Mouse (Mus musculus) CD8-positive naive resting alpha-beta T cell, adult 2 months (primary cell): ENCODE data around the gene Ripor3.

Source experiments
- DNase-seq, 2 experiments: peaks; one replicate each; pipeline ENCODE4 v3.0.0; 2022; ENCODE audit warnings: low read depth in 2 of 2, low spot score in 2 of 2

Ripor3 gene

GRCm38 (mm10) chr2:167989310-167989709 is 21.1 kb downstream of the Ripor3 start:
- peak; percentile 52 to 55 for DNase-seq

- no peak for DNase-seq
These were observed 22.8 kb downstream of the Ripor3 start for GRCm38 (mm10) chr2:167987640-167988039.

DNA sequence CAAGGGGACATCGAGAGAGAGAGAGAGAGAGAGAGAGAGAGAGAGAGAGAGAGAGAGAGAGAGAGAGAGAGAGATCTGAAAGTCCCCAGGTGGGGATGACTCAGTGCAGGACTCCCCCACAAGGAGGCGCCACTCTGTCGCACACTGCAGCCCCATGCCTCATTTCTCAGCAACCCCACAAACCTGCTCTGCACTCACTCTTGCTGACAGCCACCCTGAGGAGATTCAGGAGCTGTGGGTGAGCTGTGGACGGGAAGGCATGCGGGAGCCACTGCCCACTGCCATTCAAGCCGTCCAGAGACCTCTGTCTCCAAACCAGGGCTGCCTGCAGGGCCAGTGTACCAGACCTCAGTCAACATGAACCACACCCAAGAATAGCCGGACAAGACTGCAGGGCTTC is 23.7 kb downstream of the Ripor3 start:
- DNase-seq: peak; percentile 56 to 66

DNA sequence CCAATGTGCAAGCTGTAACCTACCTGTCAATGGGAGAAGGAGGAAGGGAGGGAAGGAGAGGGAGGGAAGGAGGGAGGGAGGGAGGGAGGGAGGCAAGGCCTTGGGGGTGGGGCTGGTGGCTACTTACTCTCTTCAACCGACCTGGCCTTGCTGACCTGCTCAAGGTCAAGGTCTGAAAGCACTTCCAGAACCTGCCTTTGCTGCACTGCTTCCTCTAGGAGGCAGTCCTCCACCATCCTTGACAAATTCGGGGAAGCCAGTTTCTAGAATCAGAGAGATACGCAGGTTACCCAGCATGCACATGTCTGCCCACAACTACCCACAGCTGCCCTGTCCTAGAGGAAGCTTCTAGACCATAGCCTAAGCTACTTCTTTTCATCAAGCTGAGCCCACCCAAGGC is 25.5 kb downstream of the Ripor3 start:
- DNase-seq: no peak

DNA sequence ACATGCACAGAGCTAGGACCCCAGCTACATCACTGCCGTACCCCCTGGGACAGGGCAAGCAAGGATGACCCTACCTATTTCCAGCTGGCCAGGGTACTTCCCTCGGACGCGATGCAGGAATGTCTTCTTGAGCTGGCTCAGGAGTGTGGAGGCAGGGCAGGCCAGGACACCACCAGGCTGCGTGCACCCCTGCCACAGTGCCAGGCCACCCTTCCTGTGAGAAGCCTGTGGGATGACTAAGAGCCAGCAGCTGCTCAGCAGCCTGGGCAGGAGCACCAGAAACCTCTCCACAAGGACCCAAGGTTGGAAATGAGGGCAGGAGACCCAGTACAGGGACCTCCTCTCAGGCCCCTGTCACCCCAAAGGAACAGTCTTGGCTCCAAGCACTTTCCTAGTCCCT is 26.0 kb downstream of the Ripor3 start:
- no peak for DNase-seq

GRCm38 (mm10) chr2:167982646-167983045 is 27.8 kb downstream of the Ripor3 start:
- DNase-seq: no peak

DNA sequence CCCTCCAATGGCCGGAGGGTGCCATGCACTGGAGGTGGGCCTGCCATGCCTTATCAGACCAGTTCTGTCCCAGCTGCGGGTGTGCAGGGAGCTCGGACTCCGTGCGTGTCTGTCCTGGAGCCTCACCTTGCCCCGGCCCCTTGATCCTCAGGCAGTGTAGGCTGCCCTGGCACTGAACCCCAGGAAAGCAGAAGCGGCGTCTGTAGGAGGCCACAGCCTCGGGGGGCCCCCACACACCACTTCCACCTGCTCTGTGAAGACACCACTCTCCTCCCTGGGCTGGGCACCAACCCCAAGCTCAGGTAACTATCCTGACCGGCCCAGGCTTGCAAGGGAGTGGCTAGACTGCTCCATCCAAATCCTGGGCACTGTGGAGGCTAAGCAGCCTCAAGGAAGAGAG is 30.0 kb downstream of the Ripor3 start:
- DNase-seq: no peak

- no peak for DNase-seq
These were observed 32.1 kb downstream of the Ripor3 start for GRCm38 (mm10) chr2:167978271-167978670.

DNA sequence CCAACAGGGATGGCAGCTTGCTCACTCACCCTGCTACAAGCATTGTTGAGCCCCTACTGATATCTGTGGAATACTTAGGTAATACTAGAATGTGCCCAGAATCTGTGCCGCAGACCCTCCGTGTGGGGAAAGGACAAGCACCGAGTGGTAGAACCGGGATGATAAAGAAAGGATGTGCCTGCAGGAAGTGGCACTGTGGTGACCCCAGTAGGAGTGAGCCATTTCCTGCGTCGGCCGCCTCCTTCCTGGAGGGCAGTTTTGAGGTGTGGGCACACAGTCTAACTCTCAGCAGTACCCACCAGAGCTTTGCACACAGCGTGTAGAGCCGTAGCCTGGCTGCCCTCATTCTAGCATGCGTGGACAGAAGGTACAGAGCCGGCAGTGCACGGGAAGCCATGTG is 34.7 kb downstream of the Ripor3 start:
- no peak for DNase-seq

- DNase-seq: no peak
These were observed 37.6 kb downstream of the Ripor3 start for GRCm38 (mm10) chr2:167972809-167973208.

GRCm38 (mm10) chr2:167972146-167972545 is 38.3 kb downstream of the Ripor3 start:
- DNase-seq: no peak

DNA sequence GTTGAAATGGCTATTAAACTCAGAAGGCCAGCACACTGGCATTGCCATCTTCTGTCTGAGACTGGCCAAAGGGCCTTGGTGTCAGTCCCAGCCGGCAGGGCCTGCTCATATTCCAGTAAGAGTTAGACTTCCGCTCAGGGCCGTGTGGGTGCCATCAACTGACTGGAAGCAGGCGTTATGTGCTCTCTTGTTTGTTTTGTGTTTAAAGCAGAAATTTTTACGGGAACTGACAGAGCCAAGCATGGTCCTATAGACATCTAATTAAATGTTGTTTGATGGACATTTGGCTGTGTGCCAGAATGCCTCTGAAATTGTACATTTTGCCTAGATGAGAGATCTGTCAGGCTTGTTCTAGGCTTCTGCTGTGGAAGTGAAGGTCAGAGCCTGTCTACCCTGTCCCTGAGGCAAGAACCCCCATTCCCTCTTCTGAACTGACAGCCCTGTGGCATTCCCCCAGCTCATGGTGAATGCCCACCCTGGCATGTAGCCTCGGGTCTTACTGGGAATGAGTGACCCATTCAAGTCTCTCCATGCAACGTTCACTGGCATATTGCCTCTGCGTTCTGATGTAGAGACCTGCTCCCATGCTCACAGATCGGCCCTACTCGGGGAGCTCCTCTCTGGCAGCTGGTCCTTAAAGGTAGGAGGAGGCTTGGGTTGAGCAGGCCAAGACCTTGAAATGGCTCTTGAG is 40.4 kb downstream of the Ripor3 start:
- DNase-seq: no peak

- DNase-seq: no peak
These were observed 41.9 kb downstream of the Ripor3 start for GRCm38 (mm10) chr2:167968504-167968903.

GRCm38 (mm10) chr2:167965911-167966310 is 44.5 kb downstream of the Ripor3 start:
- DNase-seq: no peak

DNA sequence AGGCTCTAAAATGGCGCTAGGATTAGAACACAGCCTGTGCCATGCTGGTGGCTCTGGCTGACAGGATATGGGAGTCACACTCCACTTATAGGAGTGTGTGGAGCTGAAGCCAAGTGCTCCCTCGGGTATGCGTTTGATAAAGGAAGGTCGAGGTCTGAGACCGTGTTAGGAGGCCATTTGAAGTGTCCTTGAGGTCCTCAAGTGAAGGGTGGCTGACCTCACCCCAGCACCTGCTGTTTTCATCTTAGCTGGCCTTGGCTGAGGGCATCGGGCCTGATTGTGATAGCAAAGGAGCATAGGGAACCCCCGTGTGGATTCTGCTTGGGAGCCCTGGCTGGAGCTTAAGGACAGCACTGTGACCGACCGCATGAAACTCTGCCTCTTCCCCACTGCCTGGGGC is 46.1 kb downstream of the Ripor3 start:
- no peak for DNase-seq

- no peak for DNase-seq
These were observed 46.6 kb downstream of the Ripor3 start for GRCm38 (mm10) chr2:167963778-167964300.

GRCm38 (mm10) chr2:167963176-167963575 is 47.2 kb downstream of the Ripor3 start:
- DNase-seq: no peak

DNA sequence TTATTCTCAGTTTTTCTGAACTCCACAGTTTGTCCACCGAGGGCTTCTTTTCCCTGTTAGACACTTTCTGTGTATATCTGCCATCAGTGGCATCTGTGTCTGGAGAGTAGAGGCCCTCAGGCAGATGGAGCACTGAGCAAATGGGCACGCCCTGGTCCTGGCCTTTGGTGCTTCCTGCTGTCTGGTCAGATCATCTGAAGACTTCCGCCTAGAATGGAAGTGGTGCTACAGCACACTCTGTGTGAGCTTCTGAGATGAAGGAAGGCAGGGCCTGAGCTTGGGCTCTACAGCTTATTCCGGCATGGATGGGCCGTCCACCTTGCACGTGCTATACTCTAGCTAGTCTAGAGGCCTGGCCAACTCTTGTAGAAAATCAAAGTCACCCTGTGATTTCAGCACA is 48.1 kb downstream of the Ripor3 start:
- DNase-seq: no peak

GRCm38 (mm10) chr2:167960584-167960983 is 49.8 kb downstream of the Ripor3 start:
- no peak for DNase-seq

- DNase-seq: no peak
These were observed 50.4 kb downstream of the Ripor3 start for GRCm38 (mm10) chr2:167959996-167960395.

- DNase-seq: no peak
These were observed 51.0 kb downstream of the Ripor3 start for GRCm38 (mm10) chr2:167959384-167959911.

DNA sequence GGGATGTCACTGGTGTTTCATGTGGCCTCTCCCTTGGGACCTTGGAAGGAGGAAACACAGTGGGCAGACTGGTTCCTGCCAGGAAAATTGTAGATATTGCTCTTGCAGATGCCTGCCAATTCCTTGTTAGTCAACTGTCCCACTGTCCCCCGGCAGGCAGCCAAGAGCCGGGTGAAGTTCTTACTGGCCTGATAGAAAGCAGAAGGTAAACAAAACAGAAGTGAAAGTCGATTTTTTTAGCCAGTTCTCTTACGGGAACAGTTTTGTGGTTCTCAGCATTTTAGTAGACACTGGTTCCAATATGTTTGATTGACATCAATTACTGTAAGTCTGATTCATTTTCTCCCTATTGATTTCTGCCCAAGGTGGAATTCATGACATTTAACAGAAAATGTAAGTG is 51.6 kb downstream of the Ripor3 start:
- no peak for DNase-seq
